ENCODE assay signal across 8 mouse cellular contexts in genomic region chr11:118459051-118459450, GRCm38 (mm10). TPM values are rescaled to one million over a fixed set of nuclear protein-coding genes. Genes with fewer than 3 reads are reported as not detected.
DNase-seq lines count a peak whose midpoint lies in the region; TF ChIP-seq lines count a peak whose summit lies in the region.

No protein-coding gene starts in this region.

- H3K4me3 ChIP-seq in brown adipose tissue, adult 24 weeks (ENCODE audit: insufficient read depth, low read depth, low read length), result peak overlapping the region; percentile 34
- no peak overlapping the region for H3K4me3 ChIP-seq in olfactory bulb, adult 2 months (ENCODE audit: insufficient read depth, low read depth, low read length)

- peak overlapping the region; percentile 93 for H3K27ac ChIP-seq in brown adipose tissue, adult 24 weeks (replicated peaks; ENCODE audit: low read depth, low read length)
- H3K27ac ChIP-seq in olfactory bulb, adult 2 months (ENCODE audit: insufficient read depth, low read depth, low read length), result no peak overlapping the region

- peaks cover 24% of the 10 kb centered on the region for H3K4me1 ChIP-seq in brown adipose tissue, adult 24 weeks (ENCODE audit: control insufficient read depth, insufficient read depth, insufficient read length, low read length)
- peaks cover 19% of the 10 kb centered on the region for H3K4me1 ChIP-seq in olfactory bulb, adult 2 months (ENCODE audit: control insufficient read depth, insufficient read depth, low read length)

- intact Hi-C loops in heart, postnatal 14 days (cut with DNase I), result no loop called here

- no peak for TF ChIP-seq CTCF in olfactory bulb, adult 2 months (IDR thresholded peaks at IDR 0.05; ENCODE audit: insufficient read depth, low read depth, low read length)

- 76% methylated on average over 8 of the region's 8 CpGs for WGBS in olfactory bulb, adult 2 months

- DNase-seq in adrenal gland, adult 2 months, result peak; percentile 45
- no peak for DNase-seq in adrenal gland, postnatal 25 days
- DNase-seq in heart, postnatal 14 days, result peak; percentile 60 to 73
- peak; percentile 35 for DNase-seq in liver
- no peak for DNase-seq in frontal cortex, postnatal 36 days (ENCODE audit: low spot score in 2 of 2)
- DNase-seq in layer of hippocampus, postnatal 14 days (ENCODE audit: low spot score in 2 of 2), result no peak

- TF ChIP-seq POLR2A in olfactory bulb, adult 2 months (IDR thresholded peaks at IDR 0.05; ENCODE audit: insufficient read depth, low read depth, low read length), result 0 out of 2 replicates have a peak, but pooled peaks have one; percentile 17

RNA-seq across cellular contexts. Expression of gene Engase, which starts 17.6 kb away (rescaled TPM):
- 10 to 100 TPM; 10.1 to 17.1 TPM for total RNA-seq in adrenal gland, adult 2 months (2021)
- polyA plus RNA-seq in adrenal gland, adult 2 months (2012; rRNA removed), result 26.4 and 40.6 TPM in 2 replicates
- total RNA-seq in adrenal gland, postnatal 25 days (2021), result 19.0 and 32.0 TPM in 2 replicates
- polyA plus RNA-seq in brown adipose tissue, adult 24 weeks (2012; ENCODE audit: insufficient read depth, insufficient read length, missing spikeins), result 4.1 and 8.7 TPM in 2 replicates
- 1 to 10 TPM; 5.2 to 8.4 TPM for total RNA-seq in heart, postnatal 14 days (2021)
- not detected in 2 replicates for polyA plus RNA-seq in olfactory bulb, adult 2 months (2012; ENCODE audit: insufficient read depth, insufficient read length, low replicate concordance, missing spikeins)
- 10 to 100 TPM; 14.7 to 18.4 TPM for total RNA-seq in layer of hippocampus, postnatal 14 days (2021)

RNA-seq across cellular contexts. Expression of gene C1qtnf1, which starts 31.0 kb away (rescaled TPM):
- total RNA-seq in adrenal gland, adult 2 months (2021), result 10 to 100 TPM; 14.8 to 24.8 TPM
- polyA plus RNA-seq in adrenal gland, adult 2 months (2012; rRNA removed), result 14.6 and 17.9 TPM in 2 replicates
- 11.8 and 18.8 TPM in 2 replicates for total RNA-seq in adrenal gland, postnatal 25 days (2021)
- 9.1 and 14.7 TPM in 2 replicates for polyA plus RNA-seq in brown adipose tissue, adult 24 weeks (2012; ENCODE audit: insufficient read depth, insufficient read length, missing spikeins)
- 10 to 100 TPM; 33.7 to 39.7 TPM for total RNA-seq in heart, postnatal 14 days (2021)
- not detected in 2 replicates for polyA plus RNA-seq in olfactory bulb, adult 2 months (2012; ENCODE audit: insufficient read depth, insufficient read length, low replicate concordance, missing spikeins)
- 1 to 10 TPM; 3.9 to 5.3 TPM for total RNA-seq in layer of hippocampus, postnatal 14 days (2021)

RNA-seq across cellular contexts. Expression of gene Cant1, which starts 40.2 kb away (rescaled TPM):
- 10 to 100 TPM; 28.8 to 35.6 TPM for total RNA-seq in adrenal gland, adult 2 months (2021)
- polyA plus RNA-seq in adrenal gland, adult 2 months (2012; rRNA removed), result 59.5 and 66.8 TPM in 2 replicates
- 35.1 and 40.1 TPM in 2 replicates for total RNA-seq in adrenal gland, postnatal 25 days (2021)
- polyA plus RNA-seq in brown adipose tissue, adult 24 weeks (2012; ENCODE audit: insufficient read depth, insufficient read length, missing spikeins), result 11.4 and 12.1 TPM in 2 replicates
- 10 to 100 TPM; 17.9 to 20.9 TPM for total RNA-seq in heart, postnatal 14 days (2021)
- not detected in 2 replicates for polyA plus RNA-seq in olfactory bulb, adult 2 months (2012; ENCODE audit: insufficient read depth, insufficient read length, low replicate concordance, missing spikeins)
- total RNA-seq in layer of hippocampus, postnatal 14 days (2021), result 10 to 100 TPM; 37.0 to 40.6 TPM

RNA-seq across cellular contexts. Expression of gene Lgals3bp, which starts 57.2 kb away (rescaled TPM):
- 100 to 1,000 TPM in 1 of 2 experiments, 10 to 100 TPM in 1; 92.7 to 160 TPM for total RNA-seq in adrenal gland, adult 2 months (2021)
- 336 and 430 TPM in 2 replicates for polyA plus RNA-seq in adrenal gland, adult 2 months (2012; rRNA removed)
- 57.9 and 86.6 TPM in 2 replicates for total RNA-seq in adrenal gland, postnatal 25 days (2021)
- 86.8 and 88.8 TPM in 2 replicates for polyA plus RNA-seq in brown adipose tissue, adult 24 weeks (2012; ENCODE audit: insufficient read depth, insufficient read length, missing spikeins)
- total RNA-seq in heart, postnatal 14 days (2021), result 10 to 100 TPM; 21.2 to 24.1 TPM
- not detected in 2 replicates for polyA plus RNA-seq in olfactory bulb, adult 2 months (2012; ENCODE audit: insufficient read depth, insufficient read length, low replicate concordance, missing spikeins)
- 10 to 100 TPM; 11.1 to 14.4 TPM for total RNA-seq in layer of hippocampus, postnatal 14 days (2021)

Comparison
In these comparisons a context has a peak if more than half of its experiments do, and no peak if none do; other contexts are left out.
1. DNase-seq: peak in adrenal gland, adult 2 months (single experiment), heart, postnatal 14 days (2 of 2) and liver (single experiment); none in adrenal gland, postnatal 25 days (single experiment), frontal cortex, postnatal 36 days (0 of 2) and layer of hippocampus, postnatal 14 days (0 of 2).